Mouse (Mus musculus) stomach, postnatal 0 days (tissue): ENCODE results near the gene Cdc42ep4. TPM values are rescaled to one million over a fixed set of nuclear protein-coding genes. Genes with fewer than 3 reads are reported as not detected.

Experiments used
- ATAC-seq: fragments of 200-750 bp; cut with Nextera tagmentation; 2 replicates; pipeline ENCODE4 v1.8.0; 2017; ENCODE audit not compliant: low FRiP score, low TSS enrichment
- DNase-seq: peaks from one replicate; pipeline ENCODE4 v3.0.0-alpha.2; 2016; ENCODE audit warnings: low spot score
- H3K27ac ChIP-seq: fragments of 300-500 bp; sonication (generic); replicated peaks from 2 replicates; pipeline ENCODE4 v1.5.1; 2014; ENCODE audit warnings: mild to moderate bottlenecking, control low read depth
- H3K27me3 ChIP-seq: fragments of 300-500 bp; sonication (generic); 2 replicates; pipeline ENCODE4 v1.6.1; 2014; ENCODE audit warnings: low read length; ENCODE audit not compliant: control insufficient read depth, insufficient read depth
- H3K36me3 ChIP-seq: fragments of 300-500 bp; sonication (generic); 2 replicates; pipeline ENCODE4 v1.6.1; 2014; ENCODE audit warnings: low read length, mixed read lengths; ENCODE audit not compliant: control insufficient read depth, insufficient read depth
- H3K4me1 ChIP-seq: fragments of 300-500 bp; sonication (generic); replicated peaks from 2 replicates; pipeline ENCODE4 v1.6.1; 2014; ENCODE audit warnings: antibody characterized with exemption; ENCODE audit not compliant: control insufficient read depth, insufficient read depth
- H3K4me2 ChIP-seq: fragments of 300-500 bp; sonication (generic); replicated peaks from 2 replicates; pipeline ENCODE4 v1.6.1; 2014; ENCODE audit warnings: low read depth, mild to moderate bottlenecking, control low read depth, moderate library complexity
- H3K4me3 ChIP-seq: fragments of 300-500 bp; sonication (generic); 2 replicates; pipeline ENCODE4 v1.5.1; 2014; ENCODE audit warnings: low read depth, low read length, control low read depth
- H3K9ac ChIP-seq: fragments of 300-500 bp; sonication (generic); 2 replicates; pipeline ENCODE4 v1.6.1; 2014; ENCODE audit warnings: mild to moderate bottlenecking, low read length, control low read depth, mixed read lengths
- H3K9me3 ChIP-seq: fragments of 300-500 bp; sonication (generic); 2 replicates; pipeline ENCODE4 v1.6.1; 2016; ENCODE audit warnings: low read length; ENCODE audit not compliant: control insufficient read depth
- CTCF ChIP-seq: IDR thresholded peaks from 2 replicates; pipeline ENCODE4 v1.5.1; 2016; ENCODE audit warnings: antibody characterized with exemption, low read depth, mild to moderate bottlenecking, moderate library complexity
- EP300 ChIP-seq: optimal IDR thresholded peaks from 2 replicates; pipeline ENCODE3; 2016; ENCODE audit warnings: antibody characterized with exemption
- WGBS: fragments of 180-500 bp; shearing (Covaris S2); extraction: QIAGEN DNeasy Blood & Tissue Kit; methylation state at CpG from one replicate; pipeline ENCODE4 v1.1.7; 2014; 5-methylcytosine and 5-hydroxymethylcytosine counted together
- polyA plus RNA-seq: library from polyadenylated mRNA; unstranded; fragments of >200 nt; fragmentation: Nextera tagmentation; extraction: Ambion mirVana; gene quantifications from 2 replicates; pipeline ENCODE4 v1.2.1, GENCODE M21; 2015

The Cdc42ep4 gene
- polyA plus RNA-seq, 1 experiment from 2014 or later = 28.9 TPM

DNA sequence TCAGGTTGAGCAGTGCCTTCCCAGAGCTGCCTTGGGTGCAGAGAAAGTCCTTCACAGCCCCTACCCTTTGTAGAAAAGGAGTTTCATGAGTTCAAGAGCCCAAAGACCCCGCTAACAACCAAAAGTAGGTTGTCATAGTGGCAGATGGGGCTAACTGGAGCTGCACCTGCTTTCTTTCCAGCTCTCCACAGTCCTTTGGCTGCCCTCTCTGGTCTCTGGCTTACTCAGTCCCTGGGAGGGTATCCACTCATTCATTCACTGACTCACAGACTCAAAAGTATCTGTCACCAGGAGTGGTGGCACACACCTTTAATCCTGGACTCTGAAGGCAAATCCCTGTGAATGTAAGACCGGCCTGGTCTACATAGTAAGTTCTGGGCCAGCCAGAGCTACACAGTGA, 35.5 kb downstream of the Cdc42ep4 start:
- H3K4me3 ChIP-seq = no peak overlapping the region
- H3K9me3 ChIP-seq = no peaks in the 10 kb centered on the region
- ATAC-seq (no peak), DNase-seq (no peak)
- 84% methylated on average over 2 of the region's 2 CpGs for WGBS
- H3K27ac ChIP-seq = no peak overlapping the region
- no peak overlapping the region for H3K9ac ChIP-seq
- TF ChIP-seq EP300 = no peak
- TF ChIP-seq CTCF = no peak
- H3K4me2 ChIP-seq = no peak overlapping the region
- no peaks in the 10 kb centered on the region for H3K4me1 ChIP-seq
- H3K36me3 ChIP-seq = no peaks in the 10 kb centered on the region
- no peaks in the 10 kb centered on the region for H3K27me3 ChIP-seq

DNA sequence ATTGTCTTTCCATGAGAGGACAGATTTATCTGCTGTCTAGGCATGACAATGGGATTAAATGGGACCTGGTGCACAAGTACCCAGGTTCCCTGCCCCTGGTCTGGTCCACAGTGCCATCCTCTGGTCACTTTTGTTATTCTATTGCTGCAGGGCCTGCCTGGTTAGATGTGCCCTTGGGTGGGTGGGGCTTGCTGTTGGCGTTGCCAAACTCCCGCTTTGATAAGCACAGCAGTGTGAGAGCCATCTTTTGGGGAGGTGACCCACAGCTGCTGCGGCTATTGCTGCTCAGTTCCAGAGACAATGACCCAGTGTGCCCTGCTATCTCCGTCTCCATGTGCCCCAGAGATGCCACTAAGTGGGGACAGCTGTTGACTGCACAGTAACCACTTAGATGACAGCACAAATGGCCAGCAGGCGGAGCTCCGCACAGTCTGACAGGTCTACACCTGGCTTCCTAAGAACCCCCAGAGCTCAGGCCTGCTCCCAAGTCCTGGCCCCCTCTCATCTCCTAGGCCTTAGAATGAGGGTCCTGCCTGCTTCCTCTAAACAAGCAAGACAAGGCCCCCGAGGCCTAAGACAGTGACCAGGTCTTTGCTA, 36.5 kb downstream of the Cdc42ep4 start:
- Histone ChIP-seq H3K9me3 (no peaks in the 10 kb centered on the region), H3K9ac (no peak overlapping the region), H3K4me1 (peaks cover 5% of the 10 kb centered on the region), H3K4me3 (no peak overlapping the region), H3K36me3 (no peaks in the 10 kb centered on the region), H3K4me2 (no peak overlapping the region), H3K27me3 (no peaks in the 10 kb centered on the region), H3K27ac (no peak overlapping the region)
- peak; percentile 59 for DNase-seq
- 73% methylated on average over 7 of the region's 7 CpGs for WGBS
- peak; percentile 38; the same call in 1 of the 2 replicates for ATAC-seq
- TF ChIP-seq CTCF (peak; percentile 43), EP300 (no peak)

DNA sequence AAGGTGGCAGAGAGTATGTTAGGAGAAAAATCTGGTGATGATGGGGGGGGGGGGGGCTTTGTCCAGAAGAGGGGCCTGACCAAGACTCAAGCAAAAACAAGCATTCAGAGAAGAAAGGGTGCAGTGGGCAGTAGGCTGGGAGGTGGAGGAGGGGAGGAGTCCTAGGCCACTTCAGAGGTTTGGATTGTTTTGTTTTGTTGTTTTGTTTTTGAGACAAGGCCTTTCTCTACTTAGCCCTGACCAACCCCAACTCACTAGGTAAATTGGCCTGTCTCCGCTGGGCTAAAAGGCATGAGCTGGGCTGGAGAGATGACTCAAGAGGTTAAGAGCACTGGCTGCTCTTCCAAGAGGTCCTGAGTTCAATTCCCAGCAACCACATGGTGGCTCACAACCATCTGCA, 40.6 kb downstream of the Cdc42ep4 start:
- no peak for TF ChIP-seq CTCF
- TF ChIP-seq EP300 = no peak
- Histone ChIP-seq H3K27ac (no peak overlapping the region), H3K4me1 (peaks cover 5% of the 10 kb centered on the region), H3K9me3 (no peaks in the 10 kb centered on the region), H3K4me3 (no peak overlapping the region), H3K27me3 (no peaks in the 10 kb centered on the region), H3K4me2 (no peak overlapping the region), H3K36me3 (no peaks in the 10 kb centered on the region), H3K9ac (no peak overlapping the region)
- 96% methylated on average over 1 of the region's 1 CpGs for WGBS
- no peak for DNase-seq
- no peak for ATAC-seq

DNA sequence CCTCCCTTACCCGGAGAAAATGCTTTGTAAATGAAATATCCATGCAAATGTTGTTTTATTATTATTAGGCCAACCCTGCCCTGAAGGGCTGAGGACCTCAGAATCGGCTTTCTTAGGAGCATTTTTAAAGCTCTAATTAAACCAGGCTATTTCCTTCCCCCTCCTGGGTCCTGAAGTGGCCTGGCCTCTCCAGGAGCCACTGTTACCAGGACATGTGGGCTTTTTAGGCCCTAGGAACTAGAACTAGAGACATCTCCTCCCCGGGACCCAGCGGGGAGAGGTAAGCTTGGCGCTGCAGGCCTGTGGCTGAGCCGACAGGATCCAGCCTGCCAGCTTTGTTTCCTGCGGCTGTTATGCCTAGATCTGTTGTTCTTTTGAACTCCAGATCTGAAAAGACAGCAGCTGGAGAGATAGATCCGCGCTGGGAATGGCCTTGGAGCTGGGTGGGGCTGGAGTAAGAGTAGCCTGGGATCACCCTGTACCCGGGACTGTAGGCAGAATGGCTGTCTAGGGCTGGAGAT, 41.4 kb downstream of the Cdc42ep4 start:
- DNase-seq (no peak), ATAC-seq (no peak)
- no peaks in the 10 kb centered on the region for H3K9me3 ChIP-seq
- WGBS = 10% methylated on average over 10 of the region's 10 CpGs
- peak overlapping the region; percentile 47; the same call in 1 of the 2 replicates for H3K9ac ChIP-seq
- no peak overlapping the region for H3K4me3 ChIP-seq
- H3K27ac ChIP-seq = peak overlapping the region; percentile 81
- no peaks in the 10 kb centered on the region for H3K27me3 ChIP-seq
- no peak overlapping the region for H3K4me2 ChIP-seq
- TF ChIP-seq CTCF (no peak), EP300 (no peak)
- no peaks in the 10 kb centered on the region for H3K36me3 ChIP-seq
- peaks cover 5% of the 10 kb centered on the region for H3K4me1 ChIP-seq

DNA sequence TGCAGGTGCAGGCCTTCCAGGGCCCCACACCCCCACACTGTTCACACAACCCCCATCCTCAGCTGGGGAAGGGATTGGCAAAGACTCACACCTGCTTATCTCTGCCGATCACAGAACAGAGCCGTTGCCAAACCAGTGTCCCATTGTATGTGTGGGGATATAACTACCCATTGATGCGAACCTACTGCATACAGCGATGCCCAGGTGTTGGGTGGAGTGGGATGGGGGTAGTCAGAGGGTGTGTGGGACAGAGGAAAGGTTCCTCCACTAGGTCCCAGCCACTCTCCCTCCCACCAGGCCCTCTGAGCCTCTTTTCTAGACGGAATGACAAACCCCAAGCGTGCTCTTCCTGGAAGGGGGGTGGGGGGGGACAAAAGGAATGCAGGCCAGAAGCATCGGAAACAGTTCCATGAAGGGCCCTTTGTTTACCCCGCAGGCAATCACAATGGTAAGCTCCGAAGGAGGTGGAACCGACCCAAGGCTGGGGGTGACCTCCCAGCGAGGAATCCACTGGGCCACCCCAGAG, 41.9 kb downstream of the Cdc42ep4 start, which contains the start of gene Cpsf4l:
Cpsf4l (minus strand) TSS at position 287 of the 526 bp plus-strand sequence.
- ATAC-seq = no peak
- H3K9me3 ChIP-seq = no peaks in the 10 kb centered on the region
- peaks cover 5% of the 10 kb centered on the region for H3K4me1 ChIP-seq
- H3K4me3 ChIP-seq = no peak within 1 kb of the TSS
- no peak within 1 kb of the TSS for H3K4me2 ChIP-seq
- H3K27me3 ChIP-seq = no peaks in the 10 kb centered on the region
- peak within 1 kb of the TSS; percentile 81 for H3K27ac ChIP-seq
- H3K36me3 ChIP-seq = no peaks in the 10 kb centered on the region
- TF ChIP-seq CTCF (no peak), EP300 (no peak)
- 20% methylated on average over 11 of the region's 11 CpGs for WGBS
- no peak for DNase-seq
- peak within 1 kb of the TSS; percentile 47; the same call in 1 of the 2 replicates for H3K9ac ChIP-seq

DNA sequence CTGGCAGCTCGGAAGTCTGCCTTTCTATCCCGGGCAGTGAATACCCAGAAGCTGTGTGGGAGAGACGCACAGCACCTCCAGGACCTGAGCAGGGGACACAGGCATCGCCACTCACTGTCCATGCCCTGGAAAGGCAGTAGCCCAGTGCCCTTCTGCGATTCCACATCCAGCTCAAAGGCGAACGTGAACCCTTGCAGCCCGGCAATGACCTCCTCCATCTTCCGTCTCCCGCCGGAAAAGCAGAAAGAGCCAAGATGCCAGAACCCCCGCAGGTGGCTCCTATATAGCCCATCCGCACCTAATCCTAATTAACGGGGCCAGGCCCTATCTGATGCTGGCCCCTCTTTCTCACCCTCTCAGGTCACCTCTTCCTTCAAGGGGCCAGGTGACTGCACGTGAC, 42.4 kb downstream of the Cdc42ep4 start:
- Histone ChIP-seq H3K4me3 (no peak overlapping the region), H3K36me3 (no peaks in the 10 kb centered on the region), H3K27me3 (no peaks in the 10 kb centered on the region), H3K9me3 (no peaks in the 10 kb centered on the region), H3K4me1 (peaks cover 5% of the 10 kb centered on the region), H3K9ac (no peak overlapping the region), H3K27ac (no peak overlapping the region), H3K4me2 (no peak overlapping the region)
- TF ChIP-seq EP300 = no peak
- no peak for TF ChIP-seq CTCF
- 44% methylated on average over 15 of the region's 15 CpGs for WGBS
- ATAC-seq (no peak), DNase-seq (no peak)
